Mouse (Mus musculus): ENCODE data around the gene Swt1.

DNA sequence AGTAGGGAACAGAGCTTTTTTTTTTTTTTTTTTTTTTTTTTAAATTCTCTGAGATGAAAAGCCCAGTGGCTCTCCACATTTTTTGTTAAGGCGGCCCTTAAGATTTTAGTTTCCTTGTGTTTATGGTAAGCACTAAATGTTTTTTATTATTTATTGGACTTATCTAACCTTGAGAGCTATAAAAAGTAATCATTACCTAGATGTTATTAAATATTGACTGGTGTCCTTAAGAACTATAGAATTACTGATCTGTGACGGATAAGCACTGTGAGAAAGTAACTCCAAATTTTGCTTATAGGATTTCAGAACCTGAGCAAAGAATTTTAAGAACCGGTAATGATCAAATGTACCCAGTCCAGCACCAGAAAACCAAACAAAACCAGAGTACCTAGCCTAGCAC is 95.4 kb downstream of the Swt1 start:
- TF ChIP-seq CTCF (IDR thresholded peaks at IDR 0.05; ENCODE audit: extremely low read depth, insufficient read depth, low read length) (no peak), POLR2A (IDR thresholded peaks at IDR 0.05; ENCODE audit: extremely low read depth, insufficient read depth, low read length) (no peak)
